Mouse (Mus musculus): ENCODE measurements around the gene Nepn.

DNA sequence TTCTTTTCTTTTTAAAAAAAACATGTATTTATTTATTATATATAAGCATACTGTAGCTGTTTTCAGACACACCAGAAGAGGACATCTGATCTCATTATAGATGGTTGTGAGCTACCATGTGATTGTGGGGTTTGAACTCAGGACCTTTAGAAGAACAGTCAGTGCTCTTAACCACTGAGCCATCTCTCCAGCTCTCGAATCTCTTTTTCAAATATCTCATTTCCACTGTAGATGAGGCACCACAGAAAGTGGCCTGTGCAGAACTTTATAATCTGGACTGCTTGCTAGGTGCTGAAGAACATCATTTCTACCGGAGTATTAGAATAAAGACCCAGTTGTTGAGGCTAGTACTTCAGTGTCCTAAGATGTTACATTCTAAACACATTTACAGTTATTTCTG lies 26.2 kb downstream of the Nepn start:
- TF ChIP-seq HCFC1 (IDR thresholded peaks at IDR 0.05; ENCODE audit: borderline replicate concordance, insufficient read depth, low read length) (no peak), CHD2 (IDR thresholded peaks at IDR 0.05; ENCODE audit: low read depth, low read length) (no peak), ZNF384 (IDR thresholded peaks at IDR 0.05; ENCODE audit: low read depth, low read length) (no peak), MAFK (IDR thresholded peaks at IDR 0.05; ENCODE audit: insufficient read depth, low read depth, low read length) (no peak)
